Mouse (Mus musculus): Measurements from ENCODE around the gene C4bp.

GRCm38 (mm10) chr1:130683905-130684304, 22.5 kb upstream of the C4bp start:
- no peak for TF ChIP-seq CTCF (IDR thresholded peaks at IDR 0.05; ENCODE audit: low read depth, low read length)
- no peak for TF ChIP-seq POLR2A (IDR thresholded peaks at IDR 0.05; ENCODE audit: borderline replicate concordance, low read depth, low read length)

Measured in bone marrow macrophage, adult 2 months (primary cell).